Mouse (Mus musculus) kidney, embryonic 16.5 days (tissue): ENCODE results near the gene Ptgs1. TPM values are rescaled to one million over a fixed set of nuclear protein-coding genes. Genes with fewer than 3 reads are reported as not detected.
A peak's percentile ranks its signal among the peaks of the same experiment; 100 is the strongest.

ENCODE experiments used
- ATAC-seq: fragments of 200-750 bp; cut with Nextera tagmentation; 2 replicates; pipeline ENCODE4 v1.8.0; 2017; ENCODE audit warnings: moderate TSS enrichment; ENCODE audit not compliant: low FRiP score, low TSS enrichment
- H3K27ac ChIP-seq: fragments of 300-500 bp; sonication (generic); 2 replicates; pipeline ENCODE4 v1.5.1; 2014; ENCODE audit warnings: low read length
- H3K27me3 ChIP-seq: fragments of 300-500 bp; sonication (generic); 2 replicates; pipeline ENCODE4 v1.6.1; 2014; ENCODE audit warnings: low read length, control low read depth, mixed read lengths; ENCODE audit not compliant: insufficient read depth
- H3K36me3 ChIP-seq: fragments of 300-500 bp; sonication (generic); 2 replicates; pipeline ENCODE4 v1.6.1; 2014; ENCODE audit warnings: low read length, control low read depth, mixed read lengths; ENCODE audit not compliant: insufficient read depth
- H3K4me1 ChIP-seq: fragments of 300-500 bp; sonication (generic); 2 replicates; pipeline ENCODE4 v1.6.1; 2014; ENCODE audit warnings: low read length, control low read depth, mixed read lengths; ENCODE audit not compliant: insufficient read depth
- H3K4me2 ChIP-seq: fragments of 300-500 bp; sonication (generic); replicated peaks from 2 replicates; pipeline ENCODE4 v1.6.1; 2014; ENCODE audit warnings: low read depth, low read length
- H3K4me3 ChIP-seq: fragments of 300-500 bp; sonication (generic); 2 replicates; pipeline ENCODE4 v1.5.1; 2014; ENCODE audit warnings: mild to moderate bottlenecking, low read length
- H3K9ac ChIP-seq: fragments of 300-500 bp; sonication (generic); replicated peaks from 2 replicates; pipeline ENCODE4 v1.6.1; 2014; ENCODE audit warnings: low read length
- H3K9me3 ChIP-seq: fragments of 300-500 bp; sonication (generic); 2 replicates; pipeline ENCODE4 v1.6.1; 2016; ENCODE audit warnings: low read length, control low read depth
- WGBS: fragments of 180-500 bp; shearing (Covaris S2); extraction: QIAGEN DNeasy Blood & Tissue Kit; methylation state at CpG from one replicate; pipeline ENCODE4 v1.1.7; 2014; 5-methylcytosine and 5-hydroxymethylcytosine counted together
- polyA plus RNA-seq: library from polyadenylated mRNA; unstranded; fragments of >200 nt; fragmentation: Nextera tagmentation; extraction: Ambion mirVana; gene quantifications from 2 replicates; pipeline ENCODE4 v1.2.1, GENCODE M21; 2015

Gene Ptgs1
- polyA plus RNA-seq, 1 experiment from 2014 or later = 39.9 TPM

DNA sequence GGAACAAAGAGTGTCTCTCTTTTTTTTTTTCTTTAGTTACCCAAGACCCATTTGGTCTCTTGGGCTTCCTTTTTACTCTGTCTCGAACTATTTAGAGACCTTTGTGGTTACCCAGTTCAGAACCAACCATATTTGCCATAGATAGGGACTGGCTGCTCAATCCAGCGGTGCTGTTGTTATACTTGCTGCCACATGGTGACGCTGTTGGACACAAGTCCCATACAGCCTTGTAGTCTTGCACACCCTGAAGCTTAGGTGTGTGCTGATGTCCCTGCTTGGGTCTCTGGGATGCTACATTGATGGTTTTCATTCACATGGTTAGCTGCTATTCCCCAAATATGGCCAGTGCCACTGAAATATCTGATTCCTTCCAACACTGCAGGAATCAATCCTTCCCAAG lies 8.2 kb downstream of the Ptgs1 start:
- no peak for ATAC-seq
- Histone ChIP-seq H3K4me3 (no peak overlapping the region), H3K27me3 (no peaks in the 10 kb centered on the region), H3K9ac (no peak overlapping the region), H3K36me3 (peaks cover 12% of the 10 kb centered on the region), H3K27ac (no peak overlapping the region), H3K4me2 (no peak overlapping the region), H3K9me3 (no peaks in the 10 kb centered on the region), H3K4me1 (0 out of 2 replicates have a peak, but pooled peaks cover 5% of the 10 kb centered on the region)
- WGBS = 82% methylated on average over 3 of the region's 3 CpGs

DNA sequence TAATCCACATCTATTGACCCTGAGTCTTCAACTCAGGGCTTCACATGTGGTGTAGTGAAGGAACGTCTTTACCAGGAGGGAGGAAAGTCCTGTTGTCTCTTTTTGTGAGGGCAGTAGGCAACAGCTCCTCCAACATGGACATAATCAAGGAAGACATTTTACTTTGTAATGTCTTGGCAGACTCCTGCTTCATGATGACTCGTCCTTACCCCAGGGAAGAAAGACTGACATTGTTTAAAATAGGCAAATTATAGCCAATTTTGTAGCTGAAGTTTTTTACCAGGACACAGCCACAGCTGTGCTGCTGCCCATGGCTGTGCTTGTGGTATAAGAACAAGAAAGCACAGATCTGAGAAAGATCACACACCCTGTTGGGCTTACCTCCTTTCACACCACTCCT lies 8.7 kb downstream of the Ptgs1 start:
- Histone ChIP-seq H3K27ac (no peak overlapping the region), H3K4me3 (no peak overlapping the region), H3K9ac (no peak overlapping the region), H3K9me3 (no peaks in the 10 kb centered on the region), H3K27me3 (no peaks in the 10 kb centered on the region), H3K4me2 (no peak overlapping the region), H3K36me3 (peaks cover 12% of the 10 kb centered on the region), H3K4me1 (0 out of 2 replicates have a peak, but pooled peaks cover 5% of the 10 kb centered on the region)
- 85% methylated on average over 2 of the region's 2 CpGs for WGBS
- no peak for ATAC-seq

DNA sequence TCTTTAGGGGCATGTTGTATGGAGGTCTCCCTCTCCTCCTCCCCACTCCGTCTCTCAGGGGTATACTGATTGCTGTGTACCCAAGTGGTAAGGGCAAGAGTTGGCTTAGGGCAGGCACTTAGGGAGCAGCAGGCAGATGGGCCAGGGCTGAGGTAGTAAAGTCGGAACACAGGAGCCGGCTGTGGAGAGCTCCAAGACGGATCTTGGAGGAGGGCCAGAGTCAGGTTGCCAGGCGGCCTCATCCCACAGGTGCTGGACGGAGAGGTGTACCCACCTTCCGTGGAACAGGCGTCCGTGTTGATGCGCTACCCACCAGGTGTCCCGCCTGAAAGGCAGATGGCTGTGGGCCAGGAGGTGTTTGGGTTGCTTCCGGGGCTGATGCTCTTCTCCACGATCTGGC lies 12.3 kb downstream of the Ptgs1 start:
- Histone ChIP-seq H3K27ac (no peak overlapping the region), H3K4me3 (no peak overlapping the region), H3K9me3 (no peaks in the 10 kb centered on the region), H3K4me2 (no peak overlapping the region), H3K9ac (no peak overlapping the region), H3K36me3 (peaks cover 12% of the 10 kb centered on the region), H3K4me1 (no peaks in the 10 kb centered on the region), H3K27me3 (no peaks in the 10 kb centered on the region)
- 87% methylated on average over 13 of the region's 13 CpGs for WGBS
- no peak for ATAC-seq

DNA sequence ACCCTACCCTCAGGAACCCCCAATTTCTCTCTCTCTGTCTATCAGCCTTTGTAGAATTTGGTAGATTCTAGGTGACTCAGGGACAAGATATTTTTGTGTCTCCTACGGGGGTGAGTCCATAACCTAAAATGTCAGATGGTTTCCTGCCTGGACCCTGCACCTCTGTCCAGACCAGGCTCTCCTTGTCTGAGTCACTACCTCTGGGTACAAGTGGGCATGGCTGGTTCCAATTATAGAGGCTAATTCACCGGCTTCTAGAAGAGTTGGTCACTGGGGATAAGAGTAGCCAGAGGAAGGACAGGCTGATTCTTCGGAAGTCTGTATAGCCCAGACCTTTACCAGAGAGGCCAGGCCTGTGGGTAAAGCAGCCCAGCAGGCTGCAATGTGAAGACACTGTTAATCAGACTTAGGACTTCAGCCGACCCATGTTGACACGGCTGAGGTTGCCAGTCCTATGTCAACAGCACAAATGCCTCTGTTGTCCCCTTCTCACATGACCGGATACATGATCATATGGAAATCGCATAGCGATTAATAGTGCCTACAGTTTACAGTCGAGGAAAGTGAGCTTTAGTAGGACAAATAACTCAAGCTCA lies 13.2 kb downstream of the Ptgs1 start:
- peaks cover 10% of the 10 kb centered on the region; the same call in 1 of the 2 replicates for H3K36me3 ChIP-seq
- no peaks in the 10 kb centered on the region for H3K4me1 ChIP-seq
- H3K27me3 ChIP-seq = no peaks in the 10 kb centered on the region
- no peak overlapping the region for H3K4me2 ChIP-seq
- no peaks in the 10 kb centered on the region for H3K9me3 ChIP-seq
- 76% methylated on average over 9 of the region's 9 CpGs for WGBS
- no peak overlapping the region for H3K4me3 ChIP-seq
- H3K27ac ChIP-seq = no peak overlapping the region
- ATAC-seq = no peak
- no peak overlapping the region for H3K9ac ChIP-seq

- Histone ChIP-seq H3K4me2 (no peak overlapping the region), H3K9ac (no peak overlapping the region), H3K9me3 (no peaks in the 10 kb centered on the region), H3K36me3 (peaks cover 5% of the 10 kb centered on the region; the same call in 1 of the 2 replicates), H3K27ac (no peak overlapping the region), H3K27me3 (no peaks in the 10 kb centered on the region), H3K4me3 (no peak overlapping the region), H3K4me1 (no peaks in the 10 kb centered on the region)
- WGBS = 49% methylated on average over 5 of the region's 5 CpGs
- peak; percentile 39; the same call in 1 of the 2 replicates for ATAC-seq
These were observed 13.7 kb downstream of the Ptgs1 start for GRCm38 (mm10) chr2:36243892-36244309.

DNA sequence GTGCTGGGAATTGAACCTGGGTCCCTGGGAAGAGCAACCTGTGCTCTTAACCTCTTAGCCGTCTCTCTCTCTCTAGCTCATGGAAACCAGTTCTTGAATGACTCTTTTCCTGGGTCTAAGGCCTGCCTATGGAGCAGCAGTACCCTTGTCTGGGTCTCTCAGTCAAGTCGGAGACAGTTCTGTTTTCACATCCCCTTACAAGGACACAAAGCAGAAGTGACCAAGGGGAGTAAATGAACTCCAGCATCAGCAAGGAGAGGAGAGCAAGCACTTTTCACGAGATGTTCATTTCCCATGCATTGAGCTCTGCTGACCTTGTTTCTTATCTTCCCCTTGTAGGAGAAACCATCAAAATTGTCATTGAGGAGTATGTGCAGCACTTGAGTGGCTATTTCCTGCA lies 14.5 kb downstream of the Ptgs1 start:
- H3K36me3 ChIP-seq = peaks cover 4% of the 10 kb centered on the region; the same call in 1 of the 2 replicates
- H3K9ac ChIP-seq = no peak overlapping the region
- H3K27ac ChIP-seq = no peak overlapping the region
- 95% methylated on average over 3 of the region's 3 CpGs for WGBS
- no peaks in the 10 kb centered on the region for H3K27me3 ChIP-seq
- H3K4me1 ChIP-seq = no peaks in the 10 kb centered on the region
- no peaks in the 10 kb centered on the region for H3K9me3 ChIP-seq
- no peak overlapping the region for H3K4me3 ChIP-seq
- no peak overlapping the region for H3K4me2 ChIP-seq
- ATAC-seq = no peak

DNA sequence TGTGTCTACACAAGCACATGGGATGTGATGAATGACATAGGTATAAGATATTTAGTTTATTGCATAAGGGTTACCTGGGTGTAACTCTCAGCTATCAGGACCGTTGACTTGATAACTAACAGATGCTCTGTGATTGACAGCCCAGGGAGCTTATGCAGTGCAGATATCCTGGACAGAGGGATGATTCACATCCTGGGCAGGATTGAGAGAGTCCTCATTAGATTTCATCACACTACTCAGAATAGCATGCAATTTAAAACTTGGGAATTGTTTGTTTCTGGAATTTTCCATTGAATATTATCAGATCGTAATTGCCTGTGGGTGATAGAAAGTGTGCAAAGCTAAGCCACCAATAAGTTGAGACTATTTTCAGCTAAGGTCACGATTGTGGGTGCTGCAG lies 17.7 kb downstream of the Ptgs1 start:
- Histone ChIP-seq H3K4me2 (no peak overlapping the region), H3K4me3 (no peak overlapping the region), H3K36me3 (no peaks in the 10 kb centered on the region), H3K27me3 (no peaks in the 10 kb centered on the region), H3K4me1 (no peaks in the 10 kb centered on the region), H3K27ac (no peak overlapping the region), H3K9ac (no peak overlapping the region), H3K9me3 (no peaks in the 10 kb centered on the region)
- no peak for ATAC-seq
- WGBS = 76% methylated on average over 3 of the region's 3 CpGs

GRCm38 (mm10) chr2:36251156-36251555 lies 20.9 kb downstream of the Ptgs1 start:
- ATAC-seq = no peak
- WGBS = 77% methylated on average over 8 of the region's 8 CpGs

GRCm38 (mm10) chr2:36252505-36252904 lies 22.3 kb downstream of the Ptgs1 start:
- WGBS = 92% methylated on average over 4 of the region's 4 CpGs
- H3K4me2 ChIP-seq = no peak overlapping the region
- H3K9me3 ChIP-seq = no peaks in the 10 kb centered on the region
- no peak overlapping the region for H3K27ac ChIP-seq
- no peak overlapping the region for H3K9ac ChIP-seq
- H3K36me3 ChIP-seq = no peaks in the 10 kb centered on the region
- no peaks in the 10 kb centered on the region for H3K27me3 ChIP-seq
- ATAC-seq = no peak
- H3K4me1 ChIP-seq = no peaks in the 10 kb centered on the region
- H3K4me3 ChIP-seq = no peak overlapping the region

More at GRCm38 (mm10) chr2:36251156-36251555, 20.9 kb downstream of the Ptgs1 start:
- H3K27me3 ChIP-seq = no peaks in the 10 kb centered on the region
- H3K4me1 ChIP-seq = no peaks in the 10 kb centered on the region
- H3K27ac ChIP-seq = no peak overlapping the region
- H3K4me3 ChIP-seq = no peak overlapping the region
- no peak overlapping the region for H3K4me2 ChIP-seq
- H3K9me3 ChIP-seq = no peaks in the 10 kb centered on the region
- no peaks in the 10 kb centered on the region for H3K36me3 ChIP-seq
- no peak overlapping the region for H3K9ac ChIP-seq

DNA sequence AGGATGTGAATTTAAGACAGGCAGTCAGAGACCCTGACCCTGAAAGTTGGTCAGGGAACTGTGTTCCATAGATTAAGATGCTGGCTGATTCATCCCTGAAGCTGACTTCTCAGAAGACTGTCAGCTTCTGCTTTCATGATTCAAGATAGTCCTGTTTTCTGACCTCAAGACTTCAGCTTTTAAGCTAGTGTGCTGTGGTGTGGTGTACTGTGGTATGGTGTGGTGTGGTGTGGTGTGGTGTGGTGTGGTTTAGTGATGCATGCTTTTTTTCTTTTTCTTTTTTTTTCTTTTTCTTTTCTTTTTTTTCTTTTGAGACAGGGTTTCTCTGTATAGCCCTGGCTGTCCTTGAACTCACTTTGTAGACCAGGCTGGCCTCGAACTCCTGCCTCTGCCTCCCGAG lies 24.2 kb downstream of the Ptgs1 start:
- H3K4me1 ChIP-seq = no peaks in the 10 kb centered on the region
- no peak overlapping the region for H3K4me2 ChIP-seq
- no peak overlapping the region for H3K4me3 ChIP-seq
- no peaks in the 10 kb centered on the region for H3K9me3 ChIP-seq
- H3K27ac ChIP-seq = no peak overlapping the region
- H3K27me3 ChIP-seq = no peaks in the 10 kb centered on the region
- H3K36me3 ChIP-seq = no peaks in the 10 kb centered on the region
- WGBS = 83% methylated on average over 2 of the region's 2 CpGs
- no peak overlapping the region for H3K9ac ChIP-seq
- no peak for ATAC-seq
